Mouse (Mus musculus): Measurements from ENCODE around the gene Gpx6.

Gpx6 gene

GRCm38 (mm10) chr13:21311926-21312325, at the start of gene Gpx6:
TSS of gene Gpx6 (plus strand) at chr13:21312125.
- DNase-seq = no peak

DNA sequence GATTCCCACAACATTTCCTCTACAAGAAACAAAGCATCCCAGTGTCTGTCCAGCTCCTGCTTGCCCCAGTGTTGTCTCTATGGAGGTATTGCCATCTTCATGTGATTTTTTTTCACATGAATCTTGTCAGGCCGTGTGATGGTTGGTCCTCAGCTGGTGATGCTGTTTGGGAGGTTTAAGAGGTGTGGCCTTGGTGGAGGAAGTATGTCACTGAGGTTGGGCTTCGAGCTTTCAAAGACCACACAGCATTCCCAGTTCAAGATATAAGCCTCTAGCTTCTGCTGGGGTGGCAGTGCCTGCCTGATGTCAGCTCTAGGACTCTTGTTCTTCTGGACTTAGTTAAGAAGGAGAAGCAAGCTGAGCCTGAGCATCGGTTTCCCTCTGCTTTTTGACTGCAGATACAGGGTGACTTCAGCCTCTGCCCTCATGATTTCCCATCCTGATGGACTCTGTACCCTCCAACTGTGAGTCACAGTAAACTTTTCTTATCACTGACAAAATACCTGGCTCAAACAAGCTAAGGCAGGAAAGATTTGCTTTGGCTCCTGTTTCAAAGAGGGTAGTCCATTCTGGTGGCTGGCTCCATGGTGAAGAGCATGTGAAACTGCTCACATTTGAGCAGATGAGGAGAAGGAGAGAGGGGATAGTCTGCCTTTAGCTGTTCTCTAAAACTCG, 49.0 kb upstream of the Gpx6 start:
- DNase-seq = no peak

DNA sequence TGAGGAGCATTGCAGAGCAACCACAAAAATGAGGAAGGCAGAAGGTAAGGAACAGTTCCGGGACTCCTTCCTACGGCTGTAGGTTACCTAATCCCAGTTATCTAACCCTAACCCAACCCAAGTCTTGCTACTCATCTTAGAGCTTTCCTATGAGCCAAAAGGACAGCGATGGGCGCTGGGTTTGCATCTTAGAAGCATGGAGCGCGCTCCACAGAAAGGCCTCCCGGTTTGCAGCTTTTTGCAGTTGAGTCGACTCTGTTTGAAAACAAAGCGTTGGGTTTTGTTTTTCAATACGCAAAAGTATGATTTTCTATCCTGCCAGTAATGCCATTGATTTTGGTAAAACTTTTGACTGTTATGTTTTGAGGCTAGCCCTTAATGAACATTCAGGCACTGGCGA, 48.0 kb upstream of the Gpx6 start:
- no peak for DNase-seq

DNA sequence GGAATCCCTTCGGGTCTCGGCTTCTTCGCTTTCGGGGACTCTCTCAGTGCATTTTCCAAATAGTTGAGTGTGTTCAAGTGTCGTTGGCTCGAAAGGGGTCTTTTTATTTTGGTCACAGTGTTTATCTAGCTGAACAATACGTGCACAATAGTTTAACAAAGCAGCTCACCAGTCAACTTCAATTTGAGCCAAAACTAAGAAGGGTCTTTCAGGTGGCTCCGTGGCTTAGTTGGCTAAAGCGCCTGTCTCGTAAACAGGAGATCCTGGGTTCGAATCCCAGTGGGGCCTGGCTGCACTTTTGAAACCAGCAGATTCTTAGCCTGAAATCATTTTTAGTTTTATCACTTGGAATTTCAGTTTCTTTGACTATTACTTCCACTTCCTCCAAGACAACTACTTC, 47.6 kb upstream of the Gpx6 start:
- peak; percentile 45 for DNase-seq

- no peak for DNase-seq
These were observed 46.2 kb upstream of the Gpx6 start for GRCm38 (mm10) chr13:21265736-21266135.

DNA sequence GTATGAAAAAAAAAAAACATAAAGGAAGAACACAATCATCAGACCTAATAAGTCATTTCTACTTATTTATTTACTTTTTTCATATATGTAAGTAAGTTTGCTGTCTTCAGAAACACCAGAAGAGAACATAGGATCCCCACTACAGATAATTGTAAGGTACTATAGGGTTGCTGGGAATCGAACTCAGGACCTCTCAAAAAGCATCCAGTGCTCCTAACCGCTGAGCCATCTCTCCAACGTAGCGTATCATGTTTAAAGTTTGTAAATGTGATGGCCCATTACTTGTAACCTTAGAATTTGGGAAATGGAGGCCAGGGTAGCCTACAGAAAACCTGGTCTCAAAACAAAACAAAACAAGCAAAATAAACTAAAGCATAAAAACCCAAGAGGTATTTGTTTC, 44.4 kb upstream of the Gpx6 start:
- no peak for DNase-seq

DNA sequence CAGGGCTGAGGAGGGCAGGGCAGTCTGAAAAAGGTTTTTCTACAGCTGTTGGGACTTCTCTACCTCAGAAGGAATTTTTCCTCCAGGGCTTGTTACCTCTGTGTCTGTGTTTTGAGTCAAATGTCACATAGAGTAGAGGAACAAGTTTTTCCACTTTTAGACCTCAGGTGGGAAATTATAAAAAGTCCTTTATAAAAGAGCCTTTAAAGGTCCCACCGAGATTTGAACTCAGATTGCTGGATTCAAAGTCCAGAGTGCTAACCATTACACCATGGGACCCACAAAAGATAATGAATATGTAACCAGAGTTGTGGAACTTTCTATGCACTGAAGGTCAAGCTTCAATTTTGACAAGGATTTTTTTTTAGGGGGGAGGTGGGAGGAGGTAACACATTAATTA, 43.7 kb upstream of the Gpx6 start:
- DNase-seq = no peak

GRCm38 (mm10) chr13:21275021-21275814, 36.7 kb upstream of the Gpx6 start:
- DNase-seq = peak; percentile 57

GRCm38 (mm10) chr13:21275815-21276550, 35.9 kb upstream of the Gpx6 start:
- DNase-seq = peak; percentile 91

DNA sequence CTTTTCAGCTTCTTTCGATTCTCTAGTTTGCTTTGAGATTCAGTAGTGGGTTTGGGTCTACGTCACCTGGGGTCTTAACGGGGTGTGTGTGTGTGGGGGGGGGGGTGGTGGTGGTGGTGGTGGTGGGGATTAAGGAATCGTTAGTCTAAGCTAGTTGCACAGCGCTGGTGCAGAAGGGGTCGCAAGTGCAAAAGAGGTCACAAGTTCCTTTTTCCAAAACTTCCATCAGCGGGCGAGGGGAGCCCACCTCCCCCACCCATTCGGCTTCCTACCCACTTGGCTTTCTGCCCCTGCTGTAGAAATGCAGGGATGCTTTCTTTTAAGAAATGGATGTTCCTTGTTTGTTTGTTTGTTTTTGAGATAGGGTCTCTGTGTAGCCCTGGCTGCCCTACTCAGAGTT, 35.4 kb upstream of the Gpx6 start:
- DNase-seq = no peak

DNA sequence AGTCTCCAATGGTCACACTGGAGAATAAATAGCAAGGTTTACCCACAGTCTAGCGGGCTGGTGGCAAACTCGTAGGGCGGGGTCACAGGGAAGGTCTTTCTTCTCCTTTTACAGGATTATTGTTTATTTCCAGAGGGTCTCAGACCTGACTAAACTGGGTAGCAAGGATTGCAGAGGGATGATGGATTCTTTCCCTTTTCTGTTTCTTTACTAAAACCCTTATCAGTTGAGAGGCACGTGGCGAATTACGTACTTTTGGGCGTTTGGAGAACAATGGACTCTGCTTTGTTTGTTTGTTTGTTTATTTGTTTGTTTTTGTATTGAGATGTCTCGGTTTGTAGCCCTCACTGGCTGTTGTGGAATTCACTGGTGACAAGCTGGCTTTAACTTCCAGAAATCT, 32.8 kb upstream of the Gpx6 start:
- no peak for DNase-seq

DNA sequence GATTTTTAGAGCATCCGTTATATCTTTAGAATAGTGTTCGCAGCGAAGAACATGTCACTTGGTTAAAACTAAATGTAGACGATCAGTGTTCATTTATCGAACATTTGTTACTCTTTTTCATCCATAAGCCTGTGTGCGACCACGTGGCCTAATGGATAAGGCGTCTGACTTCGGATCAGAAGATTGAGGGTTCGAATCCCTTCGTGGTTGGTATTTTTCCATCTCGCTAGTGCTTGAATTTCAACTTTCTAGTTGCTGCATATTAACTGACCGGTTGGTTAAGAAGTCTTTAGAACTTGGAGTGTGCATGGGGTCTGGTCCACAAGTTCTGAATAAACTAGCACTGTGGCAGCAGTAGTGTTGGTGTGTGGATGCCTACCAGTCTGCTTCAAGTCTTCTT, 32.4 kb upstream of the Gpx6 start:
- DNase-seq = peak; percentile 87

GRCm38 (mm10) chr13:21292631-21293030, 19.3 kb upstream of the Gpx6 start, which contains the start of gene Gpx5:
TSS of gene Gpx5 (minus strand) at chr13:21292731.
- DNase-seq = no peak

GRCm38 (mm10) chr13:21298557-21298956, 13.4 kb upstream of the Gpx6 start:
- no peak for DNase-seq

GRCm38 (mm10) chr13:21304483-21305066, 7.3 kb upstream of the Gpx6 start:
- no peak for DNase-seq

GRCm38 (mm10) chr13:21309788-21310187, 2.1 kb upstream of the Gpx6 start:
- DNase-seq = no peak

GRCm38 (mm10) chr13:21312854-21313253, 929 bp downstream of the Gpx6 start:
- DNase-seq = no peak

- DNase-seq = no peak
These were observed 2.0 kb downstream of the Gpx6 start for GRCm38 (mm10) chr13:21313903-21314302.

DNA sequence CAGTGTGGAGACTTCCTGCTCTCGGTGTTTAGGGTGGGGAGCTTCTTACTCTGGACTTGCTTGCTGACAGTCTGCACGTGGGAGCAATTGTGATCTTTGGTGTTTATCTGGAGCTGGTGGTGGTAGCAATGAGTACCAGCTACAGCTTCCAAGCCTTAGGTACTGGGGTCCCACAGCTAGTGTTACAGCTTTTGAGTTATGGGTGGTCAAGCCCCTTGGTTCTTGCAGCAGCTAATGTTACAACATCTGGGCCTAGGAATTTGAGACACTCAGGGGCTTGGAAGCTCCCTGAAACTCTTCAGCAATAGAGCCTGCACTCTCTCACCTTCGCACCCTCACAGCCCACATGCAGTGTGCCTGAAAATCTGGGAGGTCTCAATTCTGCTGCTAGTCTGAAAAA, 8.3 kb downstream of the Gpx6 start:
- DNase-seq = no peak

DNA sequence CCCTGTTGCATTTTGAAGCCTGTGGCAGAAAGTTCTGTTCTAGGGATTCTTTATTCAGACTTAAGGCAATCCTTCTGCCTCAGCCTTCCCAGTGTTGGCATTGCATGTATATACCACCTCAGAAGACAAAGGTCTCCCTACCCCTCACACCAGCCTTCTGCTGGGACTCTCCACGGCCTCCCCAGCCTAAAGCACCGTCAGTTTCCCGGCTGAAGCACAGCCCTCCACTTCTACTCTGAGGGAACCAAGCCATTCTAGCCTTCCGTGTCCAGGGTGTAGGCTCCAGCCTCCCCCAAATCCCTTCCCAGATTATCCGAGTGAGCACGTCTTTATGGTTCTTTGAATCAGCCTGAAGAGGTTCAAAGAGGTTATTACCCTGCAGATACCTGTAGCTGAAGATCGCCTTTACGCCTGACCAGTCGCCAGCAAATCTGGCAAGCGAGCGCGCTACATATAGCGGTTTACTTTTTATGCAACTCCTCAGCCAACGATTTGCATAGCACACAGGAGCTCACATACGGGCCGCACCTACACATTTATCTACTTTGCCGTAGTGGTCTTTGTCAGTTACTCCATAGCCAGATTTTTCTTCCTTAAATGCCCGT, 10.1 kb downstream of the Gpx6 start:
- peak; percentile 11 for DNase-seq

- peak; percentile 72 for DNase-seq
These were observed 10.8 kb downstream of the Gpx6 start for GRCm38 (mm10) chr13:21322509-21323375.

DNA sequence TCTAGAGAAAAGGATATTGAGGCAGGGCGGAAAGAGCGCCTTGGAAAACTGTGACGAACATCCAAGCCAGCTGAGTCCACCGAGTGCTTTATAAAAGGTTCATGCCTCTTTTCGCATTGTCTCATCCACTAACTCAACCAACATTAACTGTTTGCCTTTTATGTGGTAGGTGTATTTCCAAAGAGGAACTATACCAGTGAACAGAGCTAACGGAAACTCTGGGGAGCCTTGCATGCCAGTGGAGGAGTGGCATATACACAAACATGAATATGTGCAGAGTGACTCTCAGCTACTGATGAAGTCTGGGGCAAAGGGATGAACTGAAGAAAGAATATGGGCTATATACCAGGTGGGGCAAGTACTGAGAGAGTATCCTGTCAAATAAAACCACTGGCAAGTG, 11.5 kb downstream of the Gpx6 start:
- DNase-seq = no peak

All from right cerebral cortex, adult 18-20 months (tissue).